Mouse (Mus musculus) ES-Bruce4 (cell line): ENCODE measurements around the gene Cacna2d2.

Experiments
- EP300 ChIP-seq: IDR thresholded peaks from 2 replicates; pipeline ENCODE4 v1.6.1; 2011; ENCODE audit warnings: low read depth, low read length; ENCODE audit not compliant: insufficient read depth
- POLR2A ChIP-seq: IDR thresholded peaks from one replicate; pipeline ENCODE4 v1.8.1; 2011; ENCODE audit warnings: low read length; ENCODE audit not compliant: insufficient read depth

GRCm38 (mm10) chr9:107424485-107425175, 25.2 kb downstream of the Cacna2d2 start:
- TF ChIP-seq EP300 (no peak), POLR2A (no peak)
